Mouse (Mus musculus): ENCODE data around the gene Fuom.

GRCm38 (mm10) chr7:140137135-140138020 lies 35.1 kb upstream of the Fuom start, which contains the start of gene Mtg1:
- TF ChIP-seq GATA1 (IDR thresholded peaks at IDR 0.05; ENCODE audit: borderline replicate concordance, low read length): no peak
- no peak for TF ChIP-seq FLI1 (IDR thresholded peaks at IDR 0.05; ENCODE audit: low read length)
